Mouse (Mus musculus) liver, adult 2 months (tissue): ENCODE results near the gene Cela1. TPM values are rescaled to one million over a fixed set of nuclear protein-coding genes. Genes with fewer than 3 reads are reported as not detected.

ENCODE experiments used
- DNase-seq: peaks from one replicate; pipeline ENCODE4 v3.0.0-alpha.2; 2011; ENCODE audit warnings: low read depth, low spot score; ENCODE audit errors: extremely low read depth
- H3K27ac ChIP-seq: fragments of 200-500 bp; replicated peaks from 2 replicates; pipeline ENCODE4 v1.5.1; 2012; ENCODE audit warnings: low read depth, mild to moderate bottlenecking, control low read depth, inconsistent platforms, low read length; ENCODE audit not compliant: insufficient read depth
- H3K27me3 ChIP-seq: fragments of 200-500 bp; 2 replicates; pipeline ENCODE4 v1.6.1; 2012; ENCODE audit warnings: mild to moderate bottlenecking, moderate library complexity, low read length, inconsistent platforms; ENCODE audit not compliant: control insufficient read depth, insufficient read depth
- H3K36me3 ChIP-seq: fragments of 200-500 bp; 2 replicates; pipeline ENCODE4 v1.6.1; 2012; ENCODE audit warnings: low read length, inconsistent platforms; ENCODE audit not compliant: control insufficient read depth, insufficient read depth
- H3K4me1 ChIP-seq: fragments of 200-500 bp; 2 replicates; pipeline ENCODE4 v1.6.1; 2011; ENCODE audit warnings: low read length; ENCODE audit not compliant: control insufficient read depth, insufficient read depth
- H3K4me3 ChIP-seq: fragments of 200-500 bp; 2 replicates; pipeline ENCODE4 v1.5.1; 2011; ENCODE audit warnings: low read depth, mild to moderate bottlenecking, control low read depth, low read length, moderate library complexity; ENCODE audit not compliant: insufficient read depth
- H3K79me2 ChIP-seq: fragments of 200-500 bp; 2 replicates; pipeline ENCODE4 v1.6.1; 2012; ENCODE audit warnings: inconsistent platforms, mild to moderate bottlenecking, low read length, moderate library complexity; ENCODE audit not compliant: control insufficient read depth, insufficient read depth
- H3K9ac ChIP-seq: fragments of 200-500 bp; 2 replicates; pipeline ENCODE4 v1.6.1; 2012; ENCODE audit warnings: low read depth, mild to moderate bottlenecking, control low read depth, inconsistent platforms, low read length
- CTCF ChIP-seq: fragments of 200-500 bp; IDR thresholded peaks from 2 replicates; pipeline ENCODE4 v1.5.1; 2011; ENCODE audit warnings: low read depth, low read length, control low read depth
- POLR2A ChIP-seq: fragments of 200-500 bp; IDR thresholded peaks from 2 replicates; pipeline ENCODE4 v1.6.1; 2011; ENCODE audit warnings: low read length, control low read depth; ENCODE audit not compliant: insufficient read depth; ENCODE audit errors: extremely low read depth
- WGBS: fragments of 180-500 bp; shearing (Covaris S2); methylation state at CpG from one replicate; pipeline ENCODE4 v1.1.7; 2018; 5-methylcytosine and 5-hydroxymethylcytosine counted together
- polyA plus RNA-seq: library from polyadenylated mRNA; depleted of rRNA; stranded (reverse); fragments of >200 nt; gene quantifications from 2 replicates; pipeline ENCODE4 v1.2.3, GENCODE M21; 2012
- total RNA-seq: library from RNA; depleted of rRNA; stranded (reverse); fragments of >200 nt; gene quantifications from 2 replicates; pipeline ENCODE4 v1.2.3, GENCODE M21; 2014

Cela1 gene
- total and polyA plus RNA-seq, 2 experiments: 58.3 to 199 TPM

GRCm38 (mm10) chr15:100694406-100694805 is 6.7 kb upstream of the Cela1 start:
- H3K79me2 ChIP-seq: no peaks in the 10 kb centered on the region
- H3K4me3 ChIP-seq: no peak overlapping the region
- no peaks in the 10 kb centered on the region for H3K36me3 ChIP-seq
- 93% methylated on average over 9 of the region's 9 CpGs for WGBS
- H3K4me1 ChIP-seq: no peaks in the 10 kb centered on the region
- H3K27ac ChIP-seq: no peak overlapping the region
- DNase-seq: no peak
- no peaks in the 10 kb centered on the region for H3K27me3 ChIP-seq
- TF ChIP-seq CTCF: no peak
- TF ChIP-seq POLR2A: no peak
- H3K9ac ChIP-seq: no peak overlapping the region

- no peaks in the 10 kb centered on the region for H3K36me3 ChIP-seq
- no peak for DNase-seq
- H3K79me2 ChIP-seq: no peaks in the 10 kb centered on the region
- no peaks in the 10 kb centered on the region for H3K27me3 ChIP-seq
- TF ChIP-seq CTCF (no peak), POLR2A (no peak)
- no peak overlapping the region for H3K4me3 ChIP-seq
- H3K9ac ChIP-seq: no peak overlapping the region
- no peak overlapping the region for H3K27ac ChIP-seq
- 56% methylated on average over 3 of the region's 3 CpGs for WGBS
- H3K4me1 ChIP-seq: no peaks in the 10 kb centered on the region
These were observed 4.3 kb upstream of the Cela1 start for GRCm38 (mm10) chr15:100691990-100692389.

GRCm38 (mm10) chr15:100686989-100687388 is 732 bp downstream of the Cela1 start:
- Histone ChIP-seq H3K79me2 (no peaks in the 10 kb centered on the region), H3K4me1 (peaks cover 2% of the 10 kb centered on the region; the same call in 1 of the 2 replicates), H3K27ac (no peak overlapping the region), H3K36me3 (no peaks in the 10 kb centered on the region), H3K4me3 (no peak overlapping the region), H3K9ac (no peak overlapping the region), H3K27me3 (no peaks in the 10 kb centered on the region)
- WGBS: 42% methylated on average over 12 of the region's 12 CpGs
- no peak for TF ChIP-seq CTCF
- no peak for TF ChIP-seq POLR2A
- no peak for DNase-seq

- WGBS: 92% methylated on average over 6 of the region's 6 CpGs
- Histone ChIP-seq H3K4me3 (no peak overlapping the region), H3K4me1 (peaks cover 4% of the 10 kb centered on the region)
These were observed 1.3 kb downstream of the Cela1 start for GRCm38 (mm10) chr15:100686434-100686833.

GRCm38 (mm10) chr15:100685849-100686248 is 1.9 kb downstream of the Cela1 start:
- TF ChIP-seq POLR2A: no peak
- no peak for TF ChIP-seq CTCF
- H3K9ac ChIP-seq: no peak overlapping the region
- no peaks in the 10 kb centered on the region for H3K79me2 ChIP-seq
- no peaks in the 10 kb centered on the region for H3K27me3 ChIP-seq
- H3K36me3 ChIP-seq: no peaks in the 10 kb centered on the region
- WGBS: 84% methylated on average over 8 of the region's 8 CpGs
- DNase-seq: no peak
- H3K4me3 ChIP-seq: no peak overlapping the region
- no peak overlapping the region for H3K27ac ChIP-seq
- peaks cover 7% of the 10 kb centered on the region for H3K4me1 ChIP-seq

More at GRCm38 (mm10) chr15:100686434-100686833, 1.3 kb downstream of the Cela1 start:
- H3K36me3 ChIP-seq: no peaks in the 10 kb centered on the region
- H3K9ac ChIP-seq: no peak overlapping the region
- H3K27me3 ChIP-seq: no peaks in the 10 kb centered on the region
- no peak for TF ChIP-seq POLR2A
- TF ChIP-seq CTCF: no peak
- H3K79me2 ChIP-seq: no peaks in the 10 kb centered on the region
- no peak overlapping the region for H3K27ac ChIP-seq
- no peak for DNase-seq

GRCm38 (mm10) chr15:100685255-100685654 is 2.5 kb downstream of the Cela1 start:
- Histone ChIP-seq H3K9ac (no peak overlapping the region), H3K27me3 (no peaks in the 10 kb centered on the region), H3K79me2 (no peaks in the 10 kb centered on the region), H3K27ac (no peak overlapping the region), H3K4me3 (no peak overlapping the region), H3K36me3 (no peaks in the 10 kb centered on the region), H3K4me1 (peaks cover 12% of the 10 kb centered on the region)
- TF ChIP-seq POLR2A: no peak
- TF ChIP-seq CTCF: no peak
- no peak for DNase-seq
- WGBS: 43% methylated on average over 13 of the region's 13 CpGs
